Mouse (Mus musculus) adipocyte (in vitro differentiated cells): ENCODE measurements around the gene Sp3.

Experiments used
- DNase-seq: peaks from one replicate; pipeline ENCODE4 v3.0.0-alpha.2; 2016; ENCODE audit warnings: low spot score

Gene Sp3

DNA sequence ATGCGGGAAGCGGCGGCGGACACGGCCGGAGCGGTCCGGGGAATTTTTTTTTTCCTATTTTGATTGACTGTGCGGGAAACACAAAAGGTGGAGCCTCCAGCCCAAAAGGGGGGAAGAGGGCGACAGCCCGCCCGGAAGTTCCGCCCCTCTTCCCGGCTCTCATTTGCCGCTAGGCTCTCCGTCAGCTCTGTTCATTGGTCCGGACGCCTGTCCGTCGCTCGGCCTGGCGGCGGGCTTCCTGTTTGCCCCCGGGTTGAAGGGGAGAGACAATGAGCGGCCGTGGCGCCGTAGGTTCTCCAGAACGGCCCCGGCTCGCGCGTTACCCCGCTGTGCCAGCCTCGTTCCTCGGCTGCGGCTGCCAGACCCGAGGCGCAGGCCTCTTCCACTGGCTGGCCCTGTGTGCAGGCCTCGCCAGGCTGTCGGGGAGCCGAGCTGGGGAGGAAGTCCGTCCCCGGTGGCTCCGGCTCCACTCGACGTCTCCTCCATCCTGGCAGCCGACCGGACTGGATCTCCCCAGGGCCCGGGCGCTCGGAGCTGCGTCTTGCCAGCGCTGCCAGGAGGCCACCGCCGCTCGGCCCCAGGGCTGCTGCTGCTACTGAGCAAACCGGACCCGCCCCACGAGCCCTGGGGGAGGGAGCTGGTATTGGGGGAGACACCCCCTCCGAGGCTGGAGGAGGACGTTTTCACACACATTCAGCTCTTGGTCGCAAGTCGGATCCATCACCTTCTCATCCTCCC is at the start of gene Sp3:
Sp3 (minus strand) TSS at position 110 of the 738 bp plus-strand sequence.
- peak; percentile 98 for DNase-seq

DNA sequence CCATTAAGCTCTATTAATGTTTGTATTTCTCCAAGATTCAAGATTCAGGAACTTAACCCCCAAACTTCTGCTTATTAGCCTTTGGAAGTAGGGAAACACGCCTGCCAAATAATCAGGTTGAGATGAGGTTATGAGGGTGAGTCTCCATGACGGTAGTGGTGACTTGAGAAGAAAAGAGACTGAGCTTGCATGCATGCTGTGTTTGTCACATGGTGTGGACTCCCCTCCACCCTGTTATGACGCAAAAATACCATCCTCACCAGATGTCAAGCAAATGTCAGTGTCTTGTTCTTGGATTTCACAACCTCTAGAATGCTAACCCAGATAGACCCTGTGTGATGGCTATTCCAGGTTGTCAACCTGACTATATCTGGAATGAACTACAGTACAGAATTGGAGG is 49.6 kb upstream of the Sp3 start:
- DNase-seq: no peak

DNA sequence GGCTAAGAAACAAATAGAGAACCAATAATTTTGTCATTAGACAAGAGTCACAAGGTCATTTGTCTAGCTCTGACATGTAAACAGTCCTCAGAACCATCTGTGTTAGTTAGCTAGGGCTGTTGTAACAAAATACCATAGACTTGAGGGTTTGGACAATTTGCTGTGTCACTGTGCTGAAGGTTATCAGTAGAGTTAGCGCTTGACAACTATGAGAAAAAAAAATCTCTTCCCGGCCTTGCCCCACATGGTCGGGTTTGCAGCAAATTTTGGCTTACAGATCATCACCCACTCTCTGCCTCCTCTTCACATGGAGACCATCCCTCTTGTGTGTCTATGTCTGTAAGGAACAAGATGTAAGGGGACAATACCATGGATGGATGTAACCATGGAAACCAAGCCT is 47.8 kb upstream of the Sp3 start:
- DNase-seq: no peak

DNA sequence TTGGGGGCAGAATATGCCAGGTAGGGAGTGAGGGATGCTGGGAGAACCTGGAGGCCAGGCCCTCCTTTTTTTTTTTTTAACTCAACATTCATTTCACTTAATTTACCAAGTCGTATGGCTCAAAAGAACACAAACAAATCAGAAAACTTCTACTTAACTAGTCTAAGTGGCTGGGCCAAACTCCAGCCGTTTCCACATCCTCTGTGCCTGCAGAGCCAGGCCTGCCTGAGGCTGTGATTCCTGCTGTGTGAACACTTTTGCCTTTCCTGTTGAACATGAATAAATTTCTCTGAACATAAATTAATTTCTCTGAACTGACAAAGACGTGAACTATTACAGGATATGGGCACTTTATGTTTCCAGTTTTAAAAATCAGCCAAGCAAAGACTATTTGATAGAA is 46.9 kb upstream of the Sp3 start:
- DNase-seq: peak; percentile 72

DNA sequence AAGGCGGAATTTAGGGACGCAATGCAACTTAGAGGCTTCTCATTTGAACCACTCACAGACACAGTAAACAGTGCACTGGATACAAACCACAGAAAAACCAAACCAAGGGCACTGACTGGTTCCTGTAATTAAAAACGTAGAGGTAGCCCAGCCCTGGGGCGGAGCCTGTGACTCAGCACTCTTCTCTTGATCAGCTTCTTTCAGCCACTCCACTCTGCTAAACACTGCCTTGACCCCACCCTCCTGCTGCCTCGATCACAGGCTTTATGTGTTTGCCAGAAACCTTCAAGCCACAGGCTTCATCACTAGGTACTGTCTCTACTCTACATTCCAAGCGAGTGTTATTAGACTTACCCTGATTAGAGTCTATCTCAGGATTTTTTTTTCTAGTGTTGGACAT is 43.6 kb upstream of the Sp3 start:
- no peak for DNase-seq

DNA sequence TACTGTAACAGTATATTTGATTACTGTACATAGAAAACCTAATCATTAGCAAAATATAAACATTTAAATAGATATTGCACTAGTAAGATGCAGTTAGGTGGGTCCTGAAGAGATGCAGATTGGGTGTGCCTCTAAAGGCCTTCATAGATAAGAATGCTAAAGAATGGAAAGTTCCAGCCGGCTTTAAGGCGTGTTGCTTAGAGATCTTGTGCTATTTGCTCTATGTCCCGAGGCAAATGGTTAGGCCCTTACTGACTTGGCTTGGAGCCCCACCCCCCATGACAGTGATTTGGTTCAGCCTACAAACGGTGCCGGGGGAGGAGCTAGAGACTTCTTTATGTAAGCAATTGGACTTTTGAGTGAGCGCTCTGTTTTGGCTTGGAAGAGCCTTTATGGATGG is 40.8 kb upstream of the Sp3 start:
- DNase-seq: no peak

DNA sequence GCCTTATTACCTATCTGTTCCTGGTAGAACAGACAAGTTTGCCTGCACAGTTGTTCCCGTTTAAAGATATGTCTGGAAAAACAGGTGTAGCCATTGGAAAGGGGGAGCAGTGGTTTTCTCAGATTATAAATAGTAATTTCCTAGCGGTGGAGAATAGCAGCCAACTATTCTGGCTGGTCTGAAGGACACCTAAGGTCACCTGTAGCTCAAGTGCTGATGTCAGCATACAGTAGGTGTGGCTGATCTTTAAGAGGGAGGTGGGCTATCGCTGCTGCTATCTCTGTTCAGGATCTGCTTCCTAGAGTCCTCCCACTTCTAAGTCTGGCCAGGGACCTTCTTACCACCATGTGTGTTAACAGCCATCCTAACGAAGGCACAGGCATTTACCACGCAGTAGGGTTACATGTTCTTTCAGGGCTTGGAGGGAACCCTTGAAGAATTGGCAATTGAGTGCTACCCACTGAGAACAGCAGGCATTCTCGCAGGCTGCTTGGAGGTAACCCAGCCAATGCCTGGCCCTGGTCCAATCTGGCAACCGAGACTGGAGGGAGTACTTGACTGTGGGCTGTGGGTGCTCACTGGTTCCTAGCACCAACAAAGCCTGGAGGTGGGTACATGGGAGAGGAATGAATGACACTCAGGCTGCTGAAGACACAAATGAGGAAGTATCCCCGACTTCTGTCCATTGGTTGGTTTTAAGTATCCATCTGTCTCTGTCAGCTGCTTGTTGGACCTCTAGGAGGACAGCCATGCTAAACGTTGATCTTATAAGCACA is 39.3 kb upstream of the Sp3 start:
- peak; percentile 49 for DNase-seq

DNA sequence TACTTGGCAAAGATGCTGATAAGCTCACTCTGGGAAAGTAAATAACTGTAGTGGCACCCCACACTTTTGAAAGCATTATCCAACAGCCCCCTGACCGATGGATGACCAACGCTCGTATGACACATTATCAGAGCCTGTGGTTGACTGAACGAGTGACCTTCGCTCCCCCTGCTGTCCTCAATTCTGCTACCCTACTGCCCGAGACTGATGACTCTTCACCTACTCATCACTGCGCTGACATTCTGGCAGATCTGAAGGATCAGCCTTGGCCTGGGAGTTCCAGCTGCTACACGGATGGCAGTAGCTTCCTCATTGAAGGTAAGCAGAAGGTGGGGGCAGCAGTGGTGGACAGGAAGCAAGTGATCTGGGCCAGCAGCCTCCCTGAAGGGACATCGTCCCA is 33.8 kb upstream of the Sp3 start:
- DNase-seq: peak; percentile 52

DNA sequence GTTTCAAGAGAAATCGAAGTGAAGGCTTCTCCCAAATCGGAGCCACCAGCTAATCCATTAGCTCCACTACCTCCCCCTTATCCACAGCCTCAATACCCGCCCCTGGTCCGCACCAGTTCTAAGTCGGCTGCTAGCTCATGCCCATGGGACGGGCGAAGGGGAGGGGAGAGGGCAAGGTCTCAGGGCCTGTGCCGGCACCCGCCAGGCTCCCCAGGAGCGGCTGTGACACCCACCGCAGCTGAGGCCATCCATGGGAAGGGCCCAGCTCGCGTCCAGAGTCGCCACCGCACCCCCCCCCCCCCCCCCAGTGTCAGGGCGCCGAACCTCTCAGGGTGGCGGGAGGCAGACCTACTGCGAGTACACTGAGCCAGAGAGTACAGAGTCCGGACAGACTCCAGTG is 32.4 kb upstream of the Sp3 start:
- DNase-seq: peak; percentile 61

DNA sequence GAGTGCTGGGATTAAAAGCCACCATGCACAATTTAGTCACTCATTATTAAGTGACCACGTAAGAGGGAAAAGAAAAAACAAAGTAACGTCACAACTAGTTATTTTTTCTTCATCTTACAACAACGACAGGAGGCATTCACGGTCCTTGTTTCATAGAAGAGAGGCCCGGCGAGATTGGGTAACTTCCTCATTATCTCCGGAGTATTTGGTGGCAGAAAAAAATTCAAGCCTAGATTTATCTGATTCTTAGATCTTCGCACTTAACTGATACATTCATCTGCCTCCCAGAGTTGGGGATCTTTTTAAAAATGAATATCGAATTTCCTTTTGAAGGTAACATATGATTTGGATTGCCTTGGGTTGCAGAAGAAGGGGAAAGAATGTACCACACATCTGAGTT is 27.2 kb upstream of the Sp3 start:
- DNase-seq: no peak

DNA sequence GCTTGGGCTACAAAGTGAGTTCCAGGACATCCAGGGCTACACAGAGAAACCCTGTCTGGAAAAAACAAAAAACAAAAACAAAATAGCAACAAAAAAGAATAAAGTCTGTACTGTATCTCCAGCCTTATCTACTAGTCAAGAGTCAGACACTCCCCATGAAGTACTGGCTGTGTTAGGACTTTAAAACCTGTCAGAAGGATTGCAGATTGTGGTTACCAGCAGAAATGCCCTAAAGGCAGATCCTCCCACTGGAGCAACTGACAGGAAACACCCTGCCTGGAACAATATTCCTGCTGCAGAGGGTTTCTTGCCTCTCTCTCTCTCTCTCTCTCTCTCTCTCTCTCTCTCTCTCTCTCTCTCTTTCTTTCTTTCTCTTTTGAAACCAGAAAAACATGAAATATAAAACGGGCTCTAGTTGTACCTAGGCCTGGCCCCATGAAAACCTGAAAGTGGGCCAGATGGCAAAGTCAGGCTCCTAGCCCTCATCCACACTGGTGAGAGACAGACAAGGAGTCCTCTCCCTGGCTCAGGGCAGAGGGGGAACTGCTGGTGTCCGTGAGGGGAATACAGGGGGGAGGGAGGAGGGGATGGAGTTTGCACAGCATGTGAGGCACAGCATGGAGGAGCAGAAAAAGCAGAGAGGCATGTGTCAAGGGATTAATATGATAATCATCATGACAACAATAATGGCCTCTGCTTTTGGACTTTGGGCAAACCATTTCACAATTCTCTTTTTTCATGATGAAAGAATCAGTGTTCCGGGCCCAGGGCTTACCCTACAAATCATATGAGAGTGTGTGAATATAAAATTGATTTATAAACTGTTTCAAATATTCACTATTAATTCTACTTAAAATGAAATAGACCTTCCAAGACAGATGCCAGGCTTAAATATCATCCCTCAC is 25.6 kb upstream of the Sp3 start:
- peak; percentile 78 for DNase-seq

DNA sequence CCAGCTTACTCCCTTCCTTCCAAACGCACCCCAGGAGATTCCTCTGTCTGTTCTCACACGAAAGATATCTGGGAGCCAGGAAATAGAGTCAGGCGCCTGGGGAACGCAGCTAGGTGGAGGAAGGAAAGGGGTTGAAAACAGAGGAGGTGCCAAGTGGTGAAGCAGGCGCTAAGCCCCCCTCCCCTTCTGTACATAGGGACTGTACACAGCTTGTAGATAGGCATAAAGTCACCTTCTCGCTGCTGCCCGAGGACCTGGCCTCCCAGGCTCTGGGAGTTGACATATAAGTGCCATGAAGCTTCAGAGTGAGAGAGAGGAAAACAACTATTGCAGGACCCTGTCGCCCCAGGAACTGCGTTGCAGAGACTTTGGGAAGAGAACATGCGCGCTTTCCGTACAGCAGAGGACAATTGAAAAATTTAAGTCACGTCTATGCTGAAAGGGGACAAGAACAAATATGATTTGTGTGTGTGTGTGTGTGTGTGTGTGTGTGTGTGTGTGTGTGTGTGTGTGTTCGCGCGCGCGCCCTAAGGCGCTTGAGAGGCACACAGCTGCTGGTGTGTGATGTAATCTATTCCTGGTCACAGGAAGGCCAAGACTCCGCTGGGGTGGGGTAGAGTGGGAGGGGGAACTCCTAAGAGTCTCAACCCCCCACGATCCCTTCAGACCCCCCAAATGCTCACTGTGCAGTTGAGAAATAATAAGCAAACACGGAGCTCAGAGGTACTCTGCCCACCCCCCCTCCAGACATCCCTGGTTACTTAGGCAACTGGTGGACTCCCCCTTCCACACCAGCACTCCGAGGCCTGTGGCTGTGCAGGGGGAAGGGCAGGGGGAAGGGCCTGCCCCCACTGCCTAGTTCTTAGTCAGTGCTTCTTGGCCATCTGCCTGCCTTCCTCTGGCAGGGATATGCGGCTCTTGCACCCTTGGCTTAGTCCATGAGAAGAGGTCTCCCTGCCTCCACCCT is 23.8 kb upstream of the Sp3 start:
- DNase-seq: peak; percentile 100

DNA sequence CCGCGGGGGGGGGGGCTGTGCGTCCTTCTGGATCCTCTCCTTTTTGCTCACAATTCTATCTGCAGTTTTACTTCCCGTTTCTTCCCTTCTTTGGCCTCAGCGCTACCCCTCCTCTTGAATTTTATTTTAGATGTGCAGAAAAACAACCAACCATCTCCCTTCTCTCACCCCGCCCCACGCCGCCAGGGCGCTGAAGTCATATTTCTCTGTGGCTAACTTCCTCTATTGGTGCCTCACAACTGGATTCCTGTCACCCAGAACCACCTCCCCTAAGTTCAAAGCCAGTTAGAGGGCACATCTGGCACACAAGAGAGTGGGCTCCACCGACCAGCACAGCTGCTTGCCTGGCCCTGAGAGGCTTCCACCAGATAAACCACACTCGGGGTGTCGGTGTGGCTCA is 22.8 kb upstream of the Sp3 start:
- DNase-seq: no peak

DNA sequence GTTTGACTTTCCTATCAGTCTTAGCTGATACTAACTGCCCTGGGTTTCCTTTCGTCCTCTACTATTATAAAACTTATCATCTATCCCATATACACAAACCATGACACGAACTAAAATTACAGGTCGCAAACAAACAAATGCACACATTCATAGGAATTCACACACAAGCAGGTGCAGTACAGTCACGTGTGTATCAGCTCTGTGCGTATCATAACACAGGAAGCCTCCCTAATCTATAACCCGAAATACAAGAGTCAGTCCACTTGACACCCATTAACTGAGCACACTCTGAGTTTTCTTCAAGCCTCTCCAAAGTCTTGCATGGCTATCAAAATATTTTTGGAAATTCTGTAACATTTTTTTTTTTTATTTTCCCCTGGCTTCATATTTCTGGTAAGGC is 22.2 kb upstream of the Sp3 start:
- no peak for DNase-seq

DNA sequence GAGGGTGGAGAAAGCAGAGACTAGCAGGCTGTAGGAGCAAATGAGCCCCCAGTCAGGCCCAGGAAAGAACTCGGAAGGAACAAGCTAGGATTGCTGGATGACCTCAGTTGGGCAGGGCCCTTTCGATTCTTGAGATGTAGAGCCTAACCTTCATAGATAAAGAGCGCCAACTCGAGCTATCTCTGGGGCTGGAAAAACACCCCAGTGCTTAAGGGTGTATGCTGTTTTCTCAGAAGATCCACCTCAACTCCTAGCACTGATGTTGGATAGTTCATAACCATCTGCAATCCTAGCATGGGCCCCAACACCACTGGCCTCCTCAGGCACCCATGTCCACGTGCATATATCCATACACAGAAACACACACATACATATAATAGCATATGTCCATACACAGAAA is 21.7 kb upstream of the Sp3 start:
- DNase-seq: no peak

DNA sequence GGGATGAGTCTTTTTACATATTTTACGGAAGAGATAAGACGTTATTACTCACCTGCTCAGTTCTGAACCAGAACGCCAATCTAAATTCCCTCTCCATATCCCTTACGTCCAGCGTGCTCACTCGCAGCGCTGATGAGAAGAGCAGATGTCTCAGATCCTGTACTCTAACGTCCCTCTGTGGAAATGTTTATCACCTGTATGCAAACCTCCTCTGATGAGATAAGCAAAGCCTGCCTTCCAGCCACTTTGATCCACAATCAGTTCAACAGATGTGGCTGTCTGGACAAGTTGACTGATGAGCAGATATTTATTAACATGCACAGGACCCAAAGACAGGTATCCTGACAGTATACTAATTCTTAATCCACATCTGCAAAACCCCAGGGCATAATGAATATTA is 19.9 kb upstream of the Sp3 start:
- DNase-seq: no peak

DNA sequence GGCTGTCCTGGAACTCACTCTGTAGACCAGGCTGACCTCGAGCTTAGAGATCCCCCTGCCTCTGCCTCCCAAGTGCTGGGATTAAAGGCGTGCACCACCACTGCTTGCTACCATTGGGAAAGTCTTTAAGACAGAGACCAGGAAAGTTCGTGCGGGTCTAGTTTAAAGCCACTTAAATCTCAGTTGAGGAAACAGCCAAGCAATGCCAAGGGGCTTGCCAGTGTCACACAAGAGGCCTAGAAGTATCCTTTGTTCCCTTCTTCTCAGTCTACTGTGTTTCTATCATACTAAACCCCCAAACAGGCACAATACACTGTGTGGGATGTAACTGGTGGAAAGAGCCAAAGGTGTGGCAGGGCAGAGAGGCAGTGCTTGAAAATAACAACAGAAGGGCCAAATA is 17.3 kb upstream of the Sp3 start:
- no peak for DNase-seq

DNA sequence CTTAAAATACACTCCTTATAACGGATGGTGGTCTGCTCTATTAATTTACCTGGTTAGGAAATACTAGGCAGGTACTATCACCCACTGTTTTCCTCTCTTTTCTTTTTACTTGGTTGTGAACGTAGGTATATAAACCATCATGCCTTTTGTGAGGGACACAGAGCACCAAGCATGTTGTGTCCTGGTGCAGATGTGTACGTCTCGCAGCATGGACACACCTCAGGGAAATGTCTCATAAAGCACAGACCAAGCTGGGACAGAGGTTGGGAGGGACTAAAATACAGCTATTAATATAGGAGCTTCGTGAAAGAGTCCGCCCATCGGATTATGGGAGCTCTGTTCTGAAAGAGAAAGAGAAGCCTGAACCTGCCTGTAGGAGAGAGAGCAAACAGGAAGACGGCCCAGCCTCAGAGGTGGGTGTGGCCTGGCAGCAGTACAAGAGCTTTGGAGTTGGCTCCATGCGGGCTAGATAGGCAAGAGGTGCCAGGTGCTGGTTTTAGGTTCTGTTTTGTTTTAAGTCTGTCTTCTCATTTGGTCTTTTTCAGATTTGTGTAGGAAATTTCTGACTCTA is 16.6 kb upstream of the Sp3 start:
- peak; percentile 69 for DNase-seq

DNA sequence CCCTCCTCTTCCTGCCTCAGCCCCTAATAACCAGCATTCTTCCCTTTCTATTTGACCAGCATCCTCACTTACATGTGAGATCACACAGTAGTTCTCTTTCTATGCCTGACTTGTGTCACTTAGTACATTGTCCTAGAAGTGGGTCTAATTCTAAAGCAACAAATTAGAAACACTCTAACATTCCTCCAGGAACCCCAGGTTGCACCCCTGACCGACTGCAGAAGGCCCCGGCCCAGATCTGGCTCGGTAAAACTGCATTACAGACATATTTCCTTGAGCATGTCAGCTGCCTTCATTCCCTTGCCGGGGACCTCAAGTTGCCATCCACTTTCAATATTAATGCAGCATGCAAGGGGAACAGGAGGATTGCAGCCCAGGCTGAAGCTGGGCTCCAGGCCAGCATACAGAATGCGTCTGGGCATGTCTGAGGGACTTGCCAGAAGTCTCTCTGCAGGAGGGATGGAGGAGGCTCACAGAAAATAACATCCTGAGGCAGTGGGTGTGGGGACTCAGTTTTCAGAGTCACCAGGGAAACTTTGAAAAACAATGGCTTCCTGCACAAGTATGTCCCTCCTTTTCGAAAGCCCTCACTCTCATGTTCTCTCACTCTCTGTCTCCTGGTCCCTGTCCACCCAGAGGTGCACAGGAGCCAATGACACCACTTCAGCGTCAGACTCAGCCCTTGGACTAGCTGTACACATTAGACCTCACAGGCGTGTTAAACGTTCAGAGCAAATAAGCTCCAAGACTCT is 15.3 kb upstream of the Sp3 start:
- peak; percentile 88 for DNase-seq

DNA sequence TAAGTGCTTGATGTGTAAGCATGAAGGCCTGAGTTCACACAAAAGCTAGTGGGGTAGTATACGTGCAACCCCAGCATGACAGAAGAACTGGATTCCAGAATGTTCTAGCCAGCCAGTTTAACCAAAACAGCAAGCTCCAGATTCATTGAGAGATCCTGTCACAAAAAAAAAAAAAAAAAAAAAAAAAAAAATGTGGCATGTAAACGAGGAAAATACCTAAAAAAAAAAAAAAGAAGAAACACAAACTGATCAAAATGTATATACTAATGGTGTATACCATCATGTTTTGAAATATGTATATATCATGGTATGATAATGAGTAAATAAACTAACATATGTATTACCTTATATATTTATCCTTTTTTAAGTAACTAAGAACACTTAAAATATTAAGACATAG is 13.9 kb upstream of the Sp3 start:
- DNase-seq: no peak
